Mouse (Mus musculus) liver, postnatal 0 days (tissue): ENCODE measurements around the gene Map7. TPM values are rescaled to one million over a fixed set of nuclear protein-coding genes. Genes with fewer than 3 reads are reported as not detected.

Experiments used
- ATAC-seq: fragments of 200-750 bp; cut with Nextera tagmentation; 2 replicates; pipeline ENCODE4 v1.8.0; 2017; ENCODE audit warnings: mild to moderate bottlenecking, moderate library complexity
- DNase-seq: peaks from one replicate; pipeline ENCODE4 v3.0.0-alpha.2; 2016
- H3K27ac ChIP-seq: fragments of 300-500 bp; sonication (generic); 2 replicates; pipeline ENCODE4 v1.5.1; 2014; ENCODE audit warnings: antibody characterized with exemption, moderate library complexity, mild to moderate bottlenecking, low read depth
- H3K27me3 ChIP-seq: fragments of 300-500 bp; sonication (generic); 2 replicates; pipeline ENCODE4 v1.6.1; 2014; ENCODE audit warnings: low read length, control low read depth, mixed read lengths; ENCODE audit not compliant: insufficient read depth
- H3K36me3 ChIP-seq: fragments of 300-500 bp; sonication (generic); replicated peaks from 2 replicates; pipeline ENCODE4 v1.6.1; 2014; ENCODE audit warnings: mild to moderate bottlenecking, control low read depth, low read length, moderate library complexity, mixed read lengths; ENCODE audit not compliant: insufficient read depth
- H3K4me1 ChIP-seq: fragments of 300-500 bp; sonication (generic); 2 replicates; pipeline ENCODE4 v1.6.1; 2014; ENCODE audit warnings: antibody characterized with exemption, mild to moderate bottlenecking, control low read depth; ENCODE audit not compliant: insufficient read depth
- H3K4me2 ChIP-seq: fragments of 300-500 bp; sonication (generic); 2 replicates; pipeline ENCODE4 v1.6.1; 2014; ENCODE audit warnings: low read depth, mild to moderate bottlenecking, low read length, moderate library complexity, mixed read lengths
- H3K4me3 ChIP-seq: fragments of 300-500 bp; sonication (generic); 2 replicates; pipeline ENCODE4 v1.5.1; 2014; ENCODE audit warnings: low read depth, low read length
- H3K9ac ChIP-seq: fragments of 300-500 bp; sonication (generic); replicated peaks from 2 replicates; pipeline ENCODE4 v1.6.1; 2014; ENCODE audit warnings: mild to moderate bottlenecking, moderate library complexity
- H3K9me3 ChIP-seq: fragments of 300-500 bp; sonication (generic); 2 replicates; pipeline ENCODE4 v1.6.1; 2016; ENCODE audit warnings: mild to moderate bottlenecking, control low read depth, low read length, mixed read lengths
- CTCF ChIP-seq: sonication (generic); IDR thresholded peaks from 2 replicates; pipeline ENCODE4 v1.5.1; 2016; ENCODE audit warnings: antibody characterized with exemption, low read depth
- EP300 ChIP-seq: IDR thresholded peaks from 2 replicates; pipeline ENCODE4 v1.6.1; 2016; ENCODE audit warnings: antibody characterized with exemption, low read depth, mild to moderate bottlenecking
- WGBS: fragments of 180-500 bp; shearing (Covaris S2); extraction: QIAGEN DNeasy Blood & Tissue Kit; methylation state at CpG from one replicate; pipeline ENCODE4 v1.1.7; 2014; ENCODE audit not compliant: insufficient replicate concordance; 5-methylcytosine and 5-hydroxymethylcytosine counted together
- polyA plus RNA-seq: library from polyadenylated mRNA; unstranded; fragments of >200 nt; fragmentation: Nextera tagmentation; extraction: Ambion mirVana; gene quantifications from 2 replicates; pipeline ENCODE4 v1.2.1, GENCODE M21; 2015

Map7 gene
- polyA plus RNA-seq, 1 experiment from 2014 or later = 6.8 TPM

- WGBS = 52% methylated on average over 3 of the region's 3 CpGs
- H3K27ac ChIP-seq = no peak overlapping the region
- ATAC-seq = no peak
Measured at GRCm38 (mm10) chr10:20201236-20201635, 53.0 kb downstream of the Map7 start.

DNA sequence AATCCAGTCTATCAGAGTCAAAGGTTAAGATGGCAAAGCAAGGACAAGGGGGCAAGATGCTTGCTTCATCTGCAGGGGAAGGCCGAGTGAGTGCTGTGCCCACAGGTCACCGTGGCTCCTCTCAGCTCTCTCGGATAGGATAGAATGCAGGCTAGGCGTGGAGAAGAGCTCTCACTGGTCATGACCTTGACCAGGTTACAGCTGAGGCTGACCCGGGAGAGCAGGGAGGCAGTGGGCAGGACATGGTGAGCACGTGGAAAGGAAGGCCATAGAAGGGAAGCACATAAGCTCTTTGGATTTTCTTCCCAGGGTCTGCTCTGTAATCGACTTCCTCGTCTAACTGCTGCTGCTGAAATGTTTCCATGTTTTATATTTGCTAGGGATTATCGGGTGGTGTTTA lies 53.9 kb downstream of the Map7 start:
- DNase-seq = no peak
- H3K4me1 ChIP-seq = peaks cover 21% of the 10 kb centered on the region
- TF ChIP-seq CTCF = no peak
- TF ChIP-seq EP300 = no peak
- H3K27me3 ChIP-seq = no peaks in the 10 kb centered on the region
- no peak overlapping the region for H3K9ac ChIP-seq
- H3K4me2 ChIP-seq = no peak overlapping the region
- no peaks in the 10 kb centered on the region for H3K9me3 ChIP-seq
- ATAC-seq = peak; percentile 80
- no peak overlapping the region for H3K27ac ChIP-seq
- no peaks in the 10 kb centered on the region for H3K36me3 ChIP-seq
- 56% methylated on average over 9 of the region's 9 CpGs for WGBS
- no peak overlapping the region for H3K4me3 ChIP-seq

More at GRCm38 (mm10) chr10:20201236-20201635, 53.0 kb downstream of the Map7 start:
- Histone ChIP-seq H3K27me3 (no peaks in the 10 kb centered on the region), H3K4me2 (no peak overlapping the region), H3K9me3 (no peaks in the 10 kb centered on the region), H3K9ac (no peak overlapping the region), H3K4me1 (peaks cover 21% of the 10 kb centered on the region), H3K36me3 (no peaks in the 10 kb centered on the region), H3K4me3 (no peak overlapping the region)
- TF ChIP-seq EP300 (no peak), CTCF (no peak)
- DNase-seq = no peak

DNA sequence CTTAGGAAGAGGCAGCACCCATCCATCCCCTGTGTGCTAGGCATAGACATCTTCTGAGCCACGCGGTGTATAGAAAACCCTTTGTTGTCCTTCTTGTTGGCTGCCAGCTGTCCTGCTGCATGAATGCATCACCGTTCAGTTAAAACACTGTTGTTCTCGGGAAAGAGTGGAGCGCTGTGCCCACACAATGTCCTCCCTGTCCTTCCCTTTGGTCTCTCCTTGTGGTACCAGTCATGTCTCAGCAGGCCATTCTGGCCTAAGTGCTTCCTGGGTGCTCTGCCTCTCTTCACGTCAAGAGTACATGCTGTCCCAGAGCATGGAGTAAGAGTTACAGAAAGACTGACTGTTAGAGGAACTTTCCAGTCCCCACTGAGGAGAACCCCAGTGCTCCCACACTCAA lies 54.5 kb downstream of the Map7 start:
- Histone ChIP-seq H3K9me3 (no peaks in the 10 kb centered on the region), H3K4me1 (peaks cover 21% of the 10 kb centered on the region), H3K9ac (no peak overlapping the region), H3K27ac (no peak overlapping the region), H3K27me3 (no peaks in the 10 kb centered on the region), H3K4me2 (no peak overlapping the region), H3K36me3 (no peaks in the 10 kb centered on the region), H3K4me3 (no peak overlapping the region)
- no peak for ATAC-seq
- DNase-seq = no peak
- 79% methylated on average over 6 of the region's 6 CpGs for WGBS
- TF ChIP-seq EP300 = no peak
- TF ChIP-seq CTCF = no peak

DNA sequence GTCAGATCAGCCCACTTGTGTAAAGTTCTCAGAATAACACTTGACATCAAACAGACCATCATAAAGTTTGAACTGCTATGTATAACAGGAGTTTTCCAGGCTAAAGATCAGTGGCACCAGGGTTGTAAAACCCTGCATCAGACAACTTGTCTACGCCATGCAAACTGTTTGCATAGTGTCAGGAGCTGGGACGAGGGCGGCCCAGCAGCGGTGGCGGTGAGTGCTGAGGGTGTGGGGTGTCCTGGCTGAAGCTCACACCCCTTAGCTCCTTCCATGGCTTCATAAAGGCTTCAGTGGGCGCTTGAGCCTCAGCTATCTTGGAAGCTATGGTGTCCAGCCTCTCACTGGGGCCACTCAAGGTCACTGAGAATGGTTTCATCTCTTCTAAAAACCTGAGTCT lies 55.2 kb downstream of the Map7 start:
- Histone ChIP-seq H3K27me3 (no peaks in the 10 kb centered on the region), H3K4me1 (peaks cover 21% of the 10 kb centered on the region), H3K36me3 (no peaks in the 10 kb centered on the region), H3K9me3 (no peaks in the 10 kb centered on the region), H3K27ac (no peak overlapping the region), H3K4me2 (no peak overlapping the region), H3K9ac (no peak overlapping the region), H3K4me3 (no peak overlapping the region)
- ATAC-seq (peak; percentile 59; the same call in 1 of the 2 replicates), DNase-seq (no peak)
- WGBS = 74% methylated on average over 6 of the region's 6 CpGs
- no peak for TF ChIP-seq CTCF
- no peak for TF ChIP-seq EP300

GRCm38 (mm10) chr10:20204696-20205431 lies 56.6 kb downstream of the Map7 start:
- Histone ChIP-seq H3K27me3 (no peaks in the 10 kb centered on the region), H3K27ac (peak overlapping the region; percentile 68; the same call in 1 of the 2 replicates), H3K9me3 (no peaks in the 10 kb centered on the region), H3K4me1 (peaks cover 21% of the 10 kb centered on the region), H3K9ac (peak overlapping the region; percentile 11), H3K4me2 (peak overlapping the region; percentile 29; the same call in 1 of the 2 replicates), H3K4me3 (peak overlapping the region; percentile 20), H3K36me3 (no peaks in the 10 kb centered on the region)
- ATAC-seq (peak; percentile 32; the same call in 1 of the 2 replicates), DNase-seq (peak; percentile 21)
- WGBS = 43% methylated on average over 20 of the region's 20 CpGs
- no peak for TF ChIP-seq CTCF
- no peak for TF ChIP-seq EP300

DNA sequence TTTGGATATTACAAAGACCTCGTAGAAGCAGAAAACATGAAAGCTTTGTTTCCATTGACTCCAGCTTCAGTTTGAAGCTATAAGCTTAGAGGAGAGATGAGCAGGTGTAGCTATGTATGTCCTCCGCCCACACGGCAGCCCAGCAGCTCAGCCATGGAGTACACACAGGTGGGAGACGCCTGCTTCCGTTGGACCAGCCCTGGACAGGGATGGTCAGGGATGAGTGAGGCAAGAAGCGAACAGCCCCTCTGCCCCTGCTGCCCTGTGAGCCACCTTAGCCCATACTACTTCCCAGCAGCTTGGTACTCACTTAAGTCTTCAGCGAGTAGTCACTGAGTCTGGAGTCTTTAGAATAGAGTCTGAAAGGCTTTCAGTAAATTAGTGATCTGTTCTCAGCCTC lies 58.7 kb downstream of the Map7 start:
- Histone ChIP-seq H3K9me3 (no peaks in the 10 kb centered on the region), H3K4me1 (peaks cover 10% of the 10 kb centered on the region), H3K4me3 (no peak overlapping the region), H3K27me3 (no peaks in the 10 kb centered on the region), H3K4me2 (no peak overlapping the region), H3K36me3 (no peaks in the 10 kb centered on the region), H3K9ac (no peak overlapping the region), H3K27ac (no peak overlapping the region)
- ATAC-seq (no peak), DNase-seq (no peak)
- 76% methylated on average over 7 of the region's 7 CpGs for WGBS
- TF ChIP-seq CTCF (no peak), EP300 (no peak)
